Mouse (Mus musculus): ENCODE measurements at regions not wholly inside any gene's neighbourhood (a gene's known extent, or its start where the extent isn't known, plus 50 kb on each side); places are given as distances from the start of the nearest gene placed in this dataset.

GRCm38 (mm10) chr6:6280812-6281568 lies 64.0 kb upstream of the Slc25a13 start:
- Histone ChIP-seq H3K4me1 (replicated peaks; ENCODE audit: control insufficient read depth, insufficient read depth, low read length) (0 out of 2 replicates have a peak, but pooled peaks cover 2% of the 10 kb centered on the region), H3K27ac (ENCODE audit: control insufficient read depth, insufficient read depth, low read length) (no peak overlapping the region), H3K4me3 (ENCODE audit: control insufficient read depth, insufficient read depth, low read length) (no peak overlapping the region), H3K27me3 (ENCODE audit: control insufficient read depth, insufficient read depth, low read length) (no peaks in the 10 kb centered on the region), H3K36me3 (ENCODE audit: control insufficient read depth, insufficient read depth, low read length) (no peaks in the 10 kb centered on the region)
- DNase-seq: no peak
- 27% methylated on average over 17 of the region's 17 CpGs for WGBS
- TF ChIP-seq CTCF (IDR thresholded peaks at IDR 0.05; ENCODE audit: borderline replicate concordance, control insufficient read depth, extremely low read depth, insufficient read depth, low read length, poor library complexity) (no peak), POLR2A (IDR thresholded peaks at IDR 0.05; ENCODE audit: control insufficient read depth, extremely low read depth, insufficient read depth, low read length, poor library complexity) (no peak)

GRCm38 (mm10) chr6:6279646-6280045 lies 62.7 kb upstream of the Slc25a13 start:
- no peak for TF ChIP-seq POLR2A (IDR thresholded peaks at IDR 0.05; ENCODE audit: control insufficient read depth, extremely low read depth, insufficient read depth, low read length, poor library complexity)
- no peak for TF ChIP-seq CTCF (IDR thresholded peaks at IDR 0.05; ENCODE audit: borderline replicate concordance, control insufficient read depth, extremely low read depth, insufficient read depth, low read length, poor library complexity)
- WGBS: 81% methylated on average over 6 of the region's 6 CpGs
- no peaks in the 10 kb centered on the region for H3K36me3 ChIP-seq (ENCODE audit: control insufficient read depth, insufficient read depth, low read length)
- no peak for DNase-seq
- H3K27me3 ChIP-seq (ENCODE audit: control insufficient read depth, insufficient read depth, low read length): no peaks in the 10 kb centered on the region
- H3K27ac ChIP-seq (ENCODE audit: control insufficient read depth, insufficient read depth, low read length): no peak overlapping the region
- H3K4me3 ChIP-seq (ENCODE audit: control insufficient read depth, insufficient read depth, low read length): no peak overlapping the region
- H3K4me1 ChIP-seq (replicated peaks; ENCODE audit: control insufficient read depth, insufficient read depth, low read length): 0 out of 2 replicates have a peak, but pooled peaks cover 2% of the 10 kb centered on the region

GRCm38 (mm10) chr6:6270545-6270944 lies 53.6 kb upstream of the Slc25a13 start:
- 14% methylated on average over 2 of the region's 2 CpGs for WGBS
- no peaks in the 10 kb centered on the region for H3K27me3 ChIP-seq (ENCODE audit: control insufficient read depth, insufficient read depth, low read length)
- no peaks in the 10 kb centered on the region for H3K4me1 ChIP-seq (replicated peaks; ENCODE audit: control insufficient read depth, insufficient read depth, low read length)
- TF ChIP-seq POLR2A (IDR thresholded peaks at IDR 0.05; ENCODE audit: control insufficient read depth, extremely low read depth, insufficient read depth, low read length, poor library complexity): no peak
- TF ChIP-seq CTCF (IDR thresholded peaks at IDR 0.05; ENCODE audit: borderline replicate concordance, control insufficient read depth, extremely low read depth, insufficient read depth, low read length, poor library complexity): no peak
- DNase-seq: no peak
- H3K4me3 ChIP-seq (ENCODE audit: control insufficient read depth, insufficient read depth, low read length): no peak overlapping the region
- H3K36me3 ChIP-seq (ENCODE audit: control insufficient read depth, insufficient read depth, low read length): no peaks in the 10 kb centered on the region
- H3K27ac ChIP-seq (ENCODE audit: control insufficient read depth, insufficient read depth, low read length): no peak overlapping the region
